Mouse (Mus musculus) cortical plate, adult 2 months (tissue): ENCODE measurements at regions not wholly inside any gene's neighbourhood (a gene's known extent, or its start where the extent isn't known, plus 50 kb on each side); places are given as distances from the start of the nearest gene placed in this dataset.
A peak's percentile ranks its signal among the peaks of the same experiment; 100 is the strongest.
"Not testable (repeated sequence)": the region's sequence is repeated elsewhere in the genome, so short reads cannot be mapped to it uniquely, and the experiment has no call there.

Experiments
- H3K27ac ChIP-seq: fragments of 200-500 bp; 2 replicates; pipeline ENCODE4 v1.5.1; 2012; ENCODE audit warnings: low read length, control low read depth, inconsistent platforms; ENCODE audit not compliant: insufficient read depth
- H3K4me1 ChIP-seq: fragments of 200-500 bp; 2 replicates; pipeline ENCODE4 v1.6.1; 2011; ENCODE audit warnings: low read length; ENCODE audit not compliant: control insufficient read depth, insufficient read depth
- H3K4me3 ChIP-seq: fragments of 200-500 bp; 2 replicates; pipeline ENCODE4 v1.5.1; 2011; ENCODE audit warnings: mild to moderate bottlenecking, low read length, control low read depth; ENCODE audit not compliant: insufficient read depth
- CTCF ChIP-seq: fragments of 200-500 bp; IDR thresholded peaks from 2 replicates; pipeline ENCODE4 v1.5.1; 2011; ENCODE audit warnings: mild to moderate bottlenecking, control low read depth, low read length; ENCODE audit not compliant: insufficient read depth; ENCODE audit errors: extremely low read depth
- POLR2A ChIP-seq: fragments of 200-500 bp; IDR thresholded peaks from 2 replicates; pipeline ENCODE4 v1.6.1; 2011; ENCODE audit warnings: mild to moderate bottlenecking, low read length, control low read depth; ENCODE audit not compliant: insufficient read depth; ENCODE audit errors: extremely low read depth

- not testable (repeated sequence) for H3K4me3 ChIP-seq, H3K4me1 ChIP-seq, H3K27ac ChIP-seq
These were observed 262.6 kb upstream of the Ywhaq start for GRCm38 (mm10) chr12:21680026-21680425.

- H3K27ac ChIP-seq, H3K4me3 ChIP-seq, H3K4me1 ChIP-seq: not testable (repeated sequence)
These were observed 231.9 kb upstream of the Ywhaq start for GRCm38 (mm10) chr12:21649381-21649780.

GRCm38 (mm10) chr12:21613781-21614180 is 196.3 kb upstream of the Ywhaq start:
- not testable (repeated sequence) for H3K4me1 ChIP-seq, H3K27ac ChIP-seq, H3K4me3 ChIP-seq
- peak; percentile 68 for TF ChIP-seq CTCF

GRCm38 (mm10) chr12:21568415-21569040 is 151.1 kb upstream of the Ywhaq start:
- Histone ChIP-seq H3K4me3 (no peak overlapping the region), H3K4me1 (no peaks in the 10 kb centered on the region), H3K27ac (no peak overlapping the region)
- TF ChIP-seq POLR2A (no peak), CTCF (no peak)

GRCm38 (mm10) chr12:21543962-21544361 is 126.5 kb upstream of the Ywhaq start:
- H3K4me3 ChIP-seq, H3K27ac ChIP-seq, H3K4me1 ChIP-seq: not testable (repeated sequence)

GRCm38 (mm10) chr12:21543153-21543894 is 125.9 kb upstream of the Ywhaq start:
- H3K4me1 ChIP-seq, H3K27ac ChIP-seq: not testable (repeated sequence)
- peak overlapping the region; percentile 55 for H3K4me3 ChIP-seq

GRCm38 (mm10) chr12:21531766-21532165 is 114.3 kb upstream of the Ywhaq start:
- no peak overlapping the region for H3K27ac ChIP-seq
- no peaks in the 10 kb centered on the region for H3K4me1 ChIP-seq
- no peak for TF ChIP-seq POLR2A
- no peak for TF ChIP-seq CTCF
- no peak overlapping the region for H3K4me3 ChIP-seq

- not testable (repeated sequence) for H3K4me1 ChIP-seq, H3K27ac ChIP-seq, H3K4me3 ChIP-seq
These were observed 111.9 kb upstream of the Ywhaq start for GRCm38 (mm10) chr12:21529367-21529766.

GRCm38 (mm10) chr12:21527336-21527735 is 109.9 kb upstream of the Ywhaq start:
- not testable (repeated sequence) for H3K4me3 ChIP-seq, H3K4me1 ChIP-seq, H3K27ac ChIP-seq

- not testable (repeated sequence) for H3K4me3 ChIP-seq, H3K27ac ChIP-seq, H3K4me1 ChIP-seq
These were observed 109.5 kb upstream of the Ywhaq start for GRCm38 (mm10) chr12:21526906-21527305.

- not testable (repeated sequence) for H3K4me3 ChIP-seq, H3K4me1 ChIP-seq, H3K27ac ChIP-seq
- TF ChIP-seq CTCF: peak; percentile 30; the same call in 1 of the 2 replicates
These were observed 108.1 kb upstream of the Ywhaq start for GRCm38 (mm10) chr12:21525567-21525966.
